20 mouse cellular contexts compared by ENCODE assay signal in genomic region chr12:36666771-36667170, GRCm38 (mm10).
A peak's percentile ranks its signal among the peaks of the same experiment; 100 is the strongest.
DNase-seq lines count a peak whose midpoint lies in the region; ATAC-seq lines count a peak whose summit lies in the region.
"Had no signal": no experiment of that assay in that cellular context is flagged by ENCODE, and none has a peak within 500 bp of the region (broad histone marks: within the 10 kb centered on the region; RNA-seq: fewer than 3 reads in every experiment).

No protein-coding gene starts in this region.

- intact Hi-C loops in left cerebral cortex, postnatal 14 days (cut with DNase I), result loop anchor here (5.0 kb wide), 1 partner anchor 769 kb away; no protein-coding TSS in a partner anchor

- no peaks in the 10 kb centered on the region for H3K9me3 ChIP-seq in forebrain, embryonic 13.5 days (replicated peaks)
- no peaks in the 10 kb centered on the region for H3K9me3 ChIP-seq in forebrain, embryonic 10.5 days
- H3K9me3 ChIP-seq in limb, embryonic 13.5 days, result no peaks in the 10 kb centered on the region
- no peaks in the 10 kb centered on the region for H3K9me3 ChIP-seq in limb, embryonic 10.5 days (replicated peaks)
- no peaks in the 10 kb centered on the region for H3K9me3 ChIP-seq in forebrain, embryonic 16.5 days (ENCODE audit: control insufficient read depth, low read length)
- no peaks in the 10 kb centered on the region for H3K9me3 ChIP-seq in neural tube, embryonic 15.5 days (replicated peaks)
- H3K9me3 ChIP-seq: neural tube, embryonic 12.5 days had no signal

- no peak overlapping the region for H3K4me3 ChIP-seq in forebrain, embryonic 13.5 days
- H3K4me3 ChIP-seq in forebrain, embryonic 10.5 days, result no peak overlapping the region
- no peak overlapping the region for H3K4me3 ChIP-seq in limb, embryonic 13.5 days
- no peak overlapping the region for H3K4me3 ChIP-seq in limb, embryonic 10.5 days
- no peak overlapping the region for H3K4me3 ChIP-seq in forebrain, embryonic 16.5 days (replicated peaks; ENCODE audit: low read length)
- no peak overlapping the region for H3K4me3 ChIP-seq in neural tube, embryonic 15.5 days (replicated peaks)
- H3K4me3 ChIP-seq: neural tube, embryonic 12.5 days had no signal

- H3K4me1 ChIP-seq in forebrain, embryonic 13.5 days, result 0 out of 2 replicates have a peak, but pooled peaks cover 5% of the 10 kb centered on the region
- peaks cover 12% of the 10 kb centered on the region for H3K4me1 ChIP-seq in forebrain, embryonic 10.5 days
- peaks cover 9% of the 10 kb centered on the region; the same call in 1 of the 2 replicates for H3K4me1 ChIP-seq in limb, embryonic 13.5 days
- H3K4me1 ChIP-seq in limb, embryonic 10.5 days, result peaks cover 11% of the 10 kb centered on the region; the same call in 1 of the 2 replicates
- H3K4me1 ChIP-seq in forebrain, embryonic 16.5 days (replicated peaks; ENCODE audit: control insufficient read depth, insufficient read depth, low read length), result peaks cover 4% of the 10 kb centered on the region; the same call in 1 of the 2 replicates
- H3K4me1 ChIP-seq in neural tube, embryonic 15.5 days, result peaks cover 4% of the 10 kb centered on the region; the same call in 1 of the 2 replicates
- H3K4me1 ChIP-seq: neural tube, embryonic 12.5 days had no signal

- peak; percentile 63; the same call in 1 of the 2 replicates for ATAC-seq in forebrain, embryonic 13.5 days
- ATAC-seq in limb, embryonic 13.5 days (ENCODE audit: low FRiP score, low read depth), result peak; percentile 24; the same call in 1 of the 2 replicates
- peak; percentile 84 for ATAC-seq in forebrain, embryonic 16.5 days
- ATAC-seq in neural tube, embryonic 15.5 days (ENCODE audit: low FRiP score), result peak; percentile 28; the same call in 1 of the 2 replicates
- ATAC-seq: activated CD4-positive, CD25-positive, alpha-beta regulatory T cell, adult 4 months; intestine, embryonic 16.5 days had no signal

- H3K36me3 ChIP-seq in forebrain, embryonic 13.5 days (ENCODE audit: poor library complexity, severe bottlenecking), result no peaks in the 10 kb centered on the region
- H3K36me3 ChIP-seq in forebrain, embryonic 10.5 days (replicated peaks), result no peaks in the 10 kb centered on the region
- no peaks in the 10 kb centered on the region for H3K36me3 ChIP-seq in limb, embryonic 13.5 days
- H3K36me3 ChIP-seq in limb, embryonic 10.5 days, result no peaks in the 10 kb centered on the region
- no peaks in the 10 kb centered on the region for H3K36me3 ChIP-seq in forebrain, embryonic 16.5 days (ENCODE audit: control insufficient read depth, insufficient read depth)
- no peaks in the 10 kb centered on the region for H3K36me3 ChIP-seq in neural tube, embryonic 15.5 days
- H3K36me3 ChIP-seq: neural tube, embryonic 12.5 days had no signal

- DNase-seq in forebrain, embryonic 10.5 days (ENCODE audit: extremely low spot score, low spot score), result no peak
- DNase-seq in limb, embryonic 10.5 days (ENCODE audit: low spot score), result no peak
- DNase-seq in left cerebral cortex, postnatal 14 days (ENCODE audit: low spot score in 2 of 2), result no peak
- no peak for DNase-seq in heart, adult 18-20 months
- DNase-seq: adrenal gland, postnatal 36 days; cerebellum, postnatal 10 days; gastrocnemius, postnatal 10 days; heart, postnatal 14 days; lung, postnatal 10 days; right cerebral cortex, adult 18-20 months; thymus, postnatal 36 days had no signal

- H3K4me2 ChIP-seq in forebrain, embryonic 13.5 days, result no peak overlapping the region
- H3K4me2 ChIP-seq in limb, embryonic 13.5 days (replicated peaks), result no peak overlapping the region
- no peak overlapping the region for H3K4me2 ChIP-seq in forebrain, embryonic 16.5 days (ENCODE audit: low read length)
- H3K4me2 ChIP-seq in neural tube, embryonic 15.5 days, result no peak overlapping the region
- H3K4me2 ChIP-seq: neural tube, embryonic 12.5 days had no signal

- 54% methylated on average over 6 of the region's 6 CpGs for WGBS in forebrain, embryonic 13.5 days
- WGBS in forebrain, embryonic 10.5 days, result 66% methylated on average over 6 of the region's 6 CpGs
- WGBS in limb, embryonic 13.5 days, result 41% methylated on average over 6 of the region's 6 CpGs
- WGBS in limb, embryonic 10.5 days, result 81% methylated on average over 6 of the region's 6 CpGs
- 27% methylated on average over 6 of the region's 6 CpGs for WGBS in forebrain, embryonic 16.5 days
- WGBS in neural tube, embryonic 15.5 days, result 38% methylated on average over 6 of the region's 6 CpGs

- H3K9ac ChIP-seq in forebrain, embryonic 13.5 days, result no peak overlapping the region
- no peak overlapping the region for H3K9ac ChIP-seq in limb, embryonic 13.5 days
- no peak overlapping the region for H3K9ac ChIP-seq in forebrain, embryonic 16.5 days (replicated peaks; ENCODE audit: low read depth, low read length)
- no peak overlapping the region for H3K9ac ChIP-seq in neural tube, embryonic 15.5 days (replicated peaks)
- H3K9ac ChIP-seq: liver, embryonic 14.5 days; neural tube, embryonic 12.5 days had no signal

- no peak overlapping the region for H3K27ac ChIP-seq in forebrain, embryonic 13.5 days
- no peak overlapping the region for H3K27ac ChIP-seq in forebrain, embryonic 10.5 days
- H3K27ac ChIP-seq in limb, embryonic 13.5 days, result no peak overlapping the region
- no peak overlapping the region for H3K27ac ChIP-seq in limb, embryonic 10.5 days
- no peak overlapping the region; the same call in none of the 2 replicates for H3K27ac ChIP-seq in forebrain, embryonic 16.5 days (ENCODE audit: low read length)
- no peak overlapping the region for H3K27ac ChIP-seq in neural tube, embryonic 15.5 days (replicated peaks)
- H3K27ac ChIP-seq: liver, embryonic 14.5 days; neural tube, embryonic 12.5 days; stomach, postnatal 0 days had no signal

- H3K27me3 ChIP-seq in forebrain, embryonic 13.5 days, result no peaks in the 10 kb centered on the region
- no peaks in the 10 kb centered on the region for H3K27me3 ChIP-seq in forebrain, embryonic 10.5 days (ENCODE audit: poor library complexity, severe bottlenecking)
- no peaks in the 10 kb centered on the region for H3K27me3 ChIP-seq in limb, embryonic 13.5 days
- no peaks in the 10 kb centered on the region for H3K27me3 ChIP-seq in limb, embryonic 10.5 days (ENCODE audit: low read depth, poor library complexity, severe bottlenecking)
- H3K27me3 ChIP-seq in forebrain, embryonic 16.5 days (replicated peaks; ENCODE audit: control insufficient read depth, insufficient read depth, low read length), result no peaks in the 10 kb centered on the region
- no peaks in the 10 kb centered on the region for H3K27me3 ChIP-seq in neural tube, embryonic 15.5 days (replicated peaks)
- H3K27me3 ChIP-seq: neural tube, embryonic 12.5 days had no signal

Comparison
In these comparisons a context has a peak if more than half of its experiments do, and no peak if none do; other contexts are left out.
1. ATAC-seq: peak in every context shown above with its lines; median percentile 84 in forebrain, embryonic 16.5 days; 63 in forebrain, embryonic 13.5 days; 28 in neural tube, embryonic 15.5 days; 24 in limb, embryonic 13.5 days.